32 mouse cellular contexts compared by ENCODE assay signal in the genomic region with DNA sequence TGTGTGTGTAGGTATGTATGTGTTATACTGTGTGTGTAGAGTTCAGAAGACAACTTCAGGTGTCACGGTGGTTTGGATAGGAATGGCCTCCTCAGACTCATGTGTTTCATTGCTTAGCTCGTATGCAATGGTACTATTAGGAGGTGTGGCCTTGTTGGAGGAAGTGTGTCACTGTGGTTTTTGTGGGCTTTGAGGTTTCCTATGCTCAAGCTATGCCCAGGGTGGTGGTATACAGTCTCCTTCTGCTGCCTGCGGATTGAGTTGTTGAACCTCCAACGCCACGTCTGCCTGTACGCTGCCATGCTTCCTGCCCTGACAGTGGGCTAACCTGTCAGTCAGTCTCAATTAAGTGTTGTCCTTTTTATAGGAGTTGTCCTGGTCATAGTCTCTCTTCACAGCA. TPM values are rescaled to one million over a fixed set of nuclear protein-coding genes. Genes with fewer than 3 reads are reported as not detected.
DNase-seq lines count a peak whose midpoint lies in the region; ATAC-seq lines count a peak whose summit lies in the region.
"Had no signal": no experiment of that assay in that cellular context is flagged by ENCODE, and none has a peak within 500 bp of the region (broad histone marks: within the 10 kb centered on the region; RNA-seq: fewer than 3 reads in every experiment).

No protein-coding gene starts in this region.

- H3K9me3 ChIP-seq in hindbrain, embryonic 11.5 days (ENCODE audit: control insufficient read depth, low read length): no peaks in the 10 kb centered on the region
- H3K9me3 ChIP-seq in hindbrain, embryonic 16.5 days (ENCODE audit: control insufficient read depth, low read length): no peaks in the 10 kb centered on the region
- no peaks in the 10 kb centered on the region for H3K9me3 ChIP-seq in intestine, embryonic 16.5 days (ENCODE audit: control insufficient read depth, low read length)
- H3K9me3 ChIP-seq: forebrain, embryonic 15.5 days; heart, embryonic 13.5 days; intestine, embryonic 15.5 days; limb, embryonic 10.5 days; limb, embryonic 15.5 days; midbrain, embryonic 15.5 days; neural tube, embryonic 13.5 days had no signal

- no peaks in the 10 kb centered on the region for H3K79me2 ChIP-seq in macrophage (ENCODE audit: inconsistent target)

- H3K4me3 ChIP-seq in hindbrain, embryonic 11.5 days (ENCODE audit: low read depth, low read length): no peak overlapping the region
- no peak overlapping the region for H3K4me3 ChIP-seq in hindbrain, embryonic 16.5 days (ENCODE audit: low read length)
- H3K4me3 ChIP-seq in macrophage (ENCODE audit: inconsistent target): no peak overlapping the region
- no peak overlapping the region for H3K4me3 ChIP-seq in intestine, embryonic 16.5 days (ENCODE audit: low read length)
- H3K4me3 ChIP-seq: forebrain, embryonic 15.5 days; heart, embryonic 13.5 days; intestine, embryonic 15.5 days; limb, embryonic 10.5 days; limb, embryonic 15.5 days; midbrain, embryonic 15.5 days; neural tube, embryonic 13.5 days had no signal

- ATAC-seq in hindbrain, embryonic 11.5 days (ENCODE audit: low FRiP score): no peak
- no peak for ATAC-seq in hindbrain, embryonic 16.5 days
- no peak for ATAC-seq in monocyte, adult 5-6 weeks (replicated peaks; ENCODE audit: insufficient number of reproducible peaks, low FRiP score, low TSS enrichment, poor library complexity, severe bottlenecking)
- peak; percentile 71 for ATAC-seq in neutrophil, adult 5-6 weeks (ENCODE audit: extremely low read depth, insufficient number of reproducible peaks, low FRiP score, poor library complexity, severe bottlenecking)
- ATAC-seq in intestine, embryonic 16.5 days: no peak
- ATAC-seq: CD4-positive, CD25-positive, alpha-beta regulatory T cell, adult 4 months; midbrain, embryonic 15.5 days had no signal

- no peak for DNase-seq in hindbrain, embryonic 11.5 days (ENCODE audit: low spot score)
- DNase-seq in monocyte, adult 2 months (ENCODE audit: low read depth in 1 of 2, low spot score in 2 of 2): peak; percentile 6 to 48
- no peak for DNase-seq in adrenal gland, adult (ENCODE audit: inconsistent age in 2 of 2, low spot score in 1 of 2)
- DNase-seq: adrenal gland, adult 2 months; cerebellum, adult 8-10 months; cerebellum, postnatal 25 days; gastrocnemius, adult 2 months; heart, postnatal 10 days; kidney, adult 9 months; kidney, postnatal 10 days; layer of hippocampus, postnatal 36 days; lung, embryonic 14.5 days; lung, postnatal 14 days; retina, postnatal 1 day; right cerebral cortex, postnatal 25 days; thymus, postnatal 36 days had no signal

- peaks cover 7% of the 10 kb centered on the region; the same call in 1 of the 2 replicates for H3K36me3 ChIP-seq in hindbrain, embryonic 11.5 days (ENCODE audit: control insufficient read depth, insufficient read depth, low read length)
- H3K36me3 ChIP-seq in hindbrain, embryonic 16.5 days (ENCODE audit: control insufficient read depth, insufficient read depth, low read length): no peaks in the 10 kb centered on the region
- H3K36me3 ChIP-seq in macrophage (ENCODE audit: inconsistent target): no peaks in the 10 kb centered on the region
- H3K36me3 ChIP-seq in intestine, embryonic 16.5 days (ENCODE audit: control insufficient read depth, insufficient read depth, low read length): no peaks in the 10 kb centered on the region
- H3K36me3 ChIP-seq: intestine, embryonic 15.5 days; midbrain, embryonic 15.5 days; neural tube, embryonic 13.5 days had no signal

- 94% methylated on average over 6 of the region's 6 CpGs for WGBS in hindbrain, embryonic 11.5 days
- WGBS in hindbrain, embryonic 16.5 days: 97% methylated on average over 6 of the region's 6 CpGs
- 32% methylated on average over 6 of the region's 6 CpGs for WGBS in macrophage (ENCODE audit: missing documents)
- 93% methylated on average over 6 of the region's 6 CpGs for WGBS in intestine, embryonic 16.5 days

- no peak overlapping the region for H3K4me2 ChIP-seq in hindbrain, embryonic 11.5 days (replicated peaks; ENCODE audit: low read depth, low read length)
- H3K4me2 ChIP-seq in hindbrain, embryonic 16.5 days (ENCODE audit: low read length): no peak overlapping the region
- H3K4me2 ChIP-seq in intestine, embryonic 16.5 days (ENCODE audit: low read depth, low read length): no peak overlapping the region
- H3K4me2 ChIP-seq: intestine, embryonic 15.5 days; midbrain, embryonic 15.5 days; neural tube, embryonic 13.5 days had no signal

- no peaks in the 10 kb centered on the region for H3K27me3 ChIP-seq in hindbrain, embryonic 11.5 days (ENCODE audit: control insufficient read depth, insufficient read depth, low read length)
- no peaks in the 10 kb centered on the region for H3K27me3 ChIP-seq in hindbrain, embryonic 16.5 days (replicated peaks; ENCODE audit: control insufficient read depth, insufficient read depth, low read length)
- no peaks in the 10 kb centered on the region for H3K27me3 ChIP-seq in intestine, embryonic 16.5 days (replicated peaks; ENCODE audit: control insufficient read depth, insufficient read depth, low read length)
- H3K27me3 ChIP-seq: forebrain, embryonic 15.5 days; heart, embryonic 13.5 days; intestine, embryonic 15.5 days; limb, embryonic 15.5 days; midbrain, embryonic 15.5 days; neural tube, embryonic 13.5 days had no signal

- peak overlapping the region; percentile 89 for H3K27ac ChIP-seq in hindbrain, embryonic 11.5 days (ENCODE audit: low read depth, low read length)
- no peak overlapping the region for H3K27ac ChIP-seq in hindbrain, embryonic 16.5 days (ENCODE audit: low read depth, low read length)
- H3K27ac ChIP-seq in macrophage: peak overlapping the region; percentile 61
- no peak overlapping the region for H3K27ac ChIP-seq in intestine, embryonic 16.5 days (ENCODE audit: low read length)
- H3K27ac ChIP-seq: heart, embryonic 13.5 days; hindbrain, embryonic 14.5 days; limb, embryonic 10.5 days; liver, embryonic 14.5 days; midbrain, embryonic 15.5 days had no signal

- 0 out of 2 replicates have a peak, but pooled peaks cover 4% of the 10 kb centered on the region for H3K4me1 ChIP-seq in hindbrain, embryonic 11.5 days (replicated peaks; ENCODE audit: control insufficient read depth, insufficient read depth, low read length)
- H3K4me1 ChIP-seq in hindbrain, embryonic 16.5 days (ENCODE audit: control insufficient read depth, insufficient read depth, low read depth, low read length): peaks cover 9% of the 10 kb centered on the region
- peaks cover 9% of the 10 kb centered on the region for H3K4me1 ChIP-seq in intestine, embryonic 16.5 days (ENCODE audit: control insufficient read depth, insufficient read depth, low read length)

- H3K9ac ChIP-seq in hindbrain, embryonic 11.5 days (ENCODE audit: low read depth, low read length): no peak overlapping the region
- no peak overlapping the region for H3K9ac ChIP-seq in hindbrain, embryonic 16.5 days (ENCODE audit: low read depth, low read length)
- no peak overlapping the region for H3K9ac ChIP-seq in intestine, embryonic 16.5 days (ENCODE audit: low read depth, low read length)
- H3K9ac ChIP-seq: forebrain, embryonic 15.5 days; heart, embryonic 13.5 days; hindbrain, embryonic 14.5 days; intestine, embryonic 15.5 days; limb, embryonic 15.5 days; liver, embryonic 14.5 days; lung, embryonic 14.5 days; midbrain, embryonic 15.5 days; neural tube, embryonic 13.5 days had no signal

RNA-seq across cellular contexts. Expression of a gene that starts 22.0 kb away (rescaled TPM):
- polyA plus RNA-seq in hindbrain, embryonic 11.5 days (2014; fragmentation: Nextera tagmentation; extraction: Ambion mirVana): 134 and 135 TPM in 2 replicates
- polyA plus RNA-seq in hindbrain, embryonic 16.5 days (2015; fragmentation: Nextera tagmentation; extraction: Ambion mirVana): 46.9 and 51.6 TPM in 2 replicates
- not detected in 3 replicates for total RNA-seq in monocyte, adult 5-6 weeks (2017)
- 10 to 100 TPM in 8 of 26 experiments, 1 to 10 TPM in 11, under 1 TPM in 5, not detected in 2; 0.32 to 49.3 (median 2.2) TPM for total RNA-seq in macrophage (2018; cell fraction: chromatin; rRNA removed)
- total RNA-seq in macrophage (2018; cell fraction: cytosol; rRNA removed): 10 to 100 TPM in 6 of 26 experiments, 1 to 10 TPM in 20; 3.5 to 42.5 (median 5.8) TPM
- 10 to 100 TPM in 7 of 26 experiments, 1 to 10 TPM in 18, under 1 TPM in 1; 0.80 to 34.5 (median 5.8) TPM for total RNA-seq in macrophage (2018; cell fraction: nucleus; rRNA removed)
- 2.9 to 21.0 TPM (median 6.5 TPM) in 3 replicates for polyA plus RNA-seq in macrophage (2018)
- total RNA-seq in neutrophil, adult 5-6 weeks (2017): not detected in 2 replicates
- 22.3 and 22.6 TPM in 2 replicates for polyA plus RNA-seq in intestine, embryonic 16.5 days (2015; fragmentation: Nextera tagmentation; extraction: Ambion mirVana)
- total RNA-seq: megakaryocyte-erythroid progenitor cell, adult 5-6 weeks had no signal
- polyA plus RNA-seq: CD4-positive, CD25-positive, alpha-beta regulatory T cell, adult 4 months had no signal

Comparison
In these comparisons a context has a peak if more than half of its experiments do, and no peak if none do; other contexts are left out.
1. H3K27ac ChIP-seq: peak in hindbrain, embryonic 11.5 days (single experiment) and macrophage (single experiment); none in hindbrain, embryonic 16.5 days (single experiment) and intestine, embryonic 16.5 days (single experiment).
2. DNase-seq: peak in monocyte, adult 2 months (2 of 2); none in hindbrain, embryonic 11.5 days (single experiment) and adrenal gland, adult (0 of 2).